Mouse (Mus musculus): ENCODE measurements around the gene Slc26a1. TPM values are rescaled to one million over a fixed set of nuclear protein-coding genes. Genes with fewer than 3 reads are reported as not detected.
A peak's percentile ranks its signal among the peaks of the same experiment; 100 is the strongest.
"Not testable (repeated sequence)": the region's sequence is repeated elsewhere in the genome, so short reads cannot be mapped to it uniquely, and the experiment has no call there.

Slc26a1 gene
- total RNA-seq, 2 experiments from 2014 or later, result 0.17 TPM; not detected in 1

- intact Hi-C loops (cut with DNase I), result loop anchor here (10.0 kb wide), 1 partner anchor 525 kb away; the partner anchor contains the start of genes Ccdc18 and Tmed5
- no peak for DNase-seq
Measured at GRCm38 (mm10) chr5:108659698-108660631, 15.4 kb downstream of the Slc26a1 start, which contains the start of gene Idua. TSS of gene Idua (plus strand) at chr5:108660331.

DNA sequence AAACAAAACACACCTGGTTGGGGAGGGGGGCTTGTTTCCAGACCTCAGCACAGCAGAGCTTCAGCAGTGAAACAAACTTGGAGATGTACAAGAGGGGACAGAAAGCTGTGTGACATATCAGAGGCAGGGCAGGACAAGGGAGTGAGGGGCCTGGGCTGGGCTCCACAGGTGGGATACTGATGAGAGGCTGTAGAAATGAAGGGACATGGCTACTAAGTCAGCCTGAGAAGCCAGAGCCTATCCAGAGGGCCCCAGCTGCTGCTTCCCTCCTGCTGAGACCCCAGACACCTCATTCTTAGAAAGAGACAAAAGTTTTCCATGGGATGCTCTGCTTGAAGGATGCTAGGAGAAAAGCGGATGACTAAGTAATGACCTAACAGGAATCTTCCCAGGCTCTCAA, 16.8 kb downstream of the Slc26a1 start:
- intact Hi-C loops (cut with DNase I), result no loop called here
- no peak for DNase-seq

DNA sequence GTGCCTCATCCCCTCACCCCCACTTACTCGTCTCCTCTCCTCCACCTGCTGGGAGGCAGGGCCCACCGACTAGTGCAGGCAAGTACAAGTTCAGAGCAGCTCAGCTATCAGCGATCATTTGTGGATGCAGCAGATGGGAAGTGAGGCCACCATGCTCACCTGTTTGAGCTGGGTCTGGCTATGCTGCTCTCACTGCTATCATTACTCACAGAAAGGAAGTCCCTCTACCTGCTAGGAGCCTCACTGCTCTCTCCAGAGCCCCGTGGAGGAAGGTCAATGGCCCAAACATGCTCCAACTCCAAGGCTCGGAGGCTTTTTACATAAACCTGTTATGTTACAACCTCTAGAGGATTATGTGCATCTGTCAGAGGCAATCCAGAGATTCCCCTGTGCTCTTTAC, 18.0 kb downstream of the Slc26a1 start:
- no peak for DNase-seq
- intact Hi-C loops (cut with DNase I), result no loop called here

DNA sequence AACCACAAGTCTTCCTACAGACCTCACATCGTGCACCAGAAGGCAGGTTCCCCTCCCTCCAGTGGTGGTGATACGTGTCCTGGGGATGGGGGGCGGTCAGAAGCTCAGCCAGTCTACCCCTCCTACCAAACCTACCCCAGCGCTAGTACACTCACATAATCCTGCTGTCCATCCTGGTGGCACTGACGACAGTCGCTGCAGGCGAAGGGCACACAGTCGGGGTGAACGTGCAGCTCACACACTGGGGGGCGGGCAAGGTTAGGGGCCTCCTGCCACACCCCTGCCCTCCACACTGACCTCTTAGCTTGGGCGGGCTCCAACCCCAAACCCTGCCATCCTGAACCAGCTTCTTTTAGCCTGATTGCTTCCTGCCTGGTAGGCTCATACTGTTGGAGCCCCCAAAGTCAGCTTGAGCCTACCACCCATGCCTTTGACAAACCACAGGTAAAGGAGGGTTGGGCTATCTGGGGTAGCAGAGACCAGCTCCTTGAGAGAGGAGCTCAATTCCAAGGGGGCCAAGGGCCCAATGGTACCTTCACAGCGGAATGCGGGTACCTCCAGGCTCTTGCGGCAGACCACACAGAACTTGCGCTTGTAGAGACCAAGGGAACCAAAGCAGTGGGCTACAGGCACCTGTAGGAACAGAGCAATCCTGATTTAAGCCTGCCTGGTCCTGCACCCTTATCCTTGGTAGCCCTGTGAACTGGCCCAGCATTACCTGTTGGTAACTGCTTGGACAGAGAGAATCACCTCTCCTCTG, 19.3 kb downstream of the Slc26a1 start:
- intact Hi-C loops (cut with DNase I), result no loop called here
- DNase-seq, result no peak

DNA sequence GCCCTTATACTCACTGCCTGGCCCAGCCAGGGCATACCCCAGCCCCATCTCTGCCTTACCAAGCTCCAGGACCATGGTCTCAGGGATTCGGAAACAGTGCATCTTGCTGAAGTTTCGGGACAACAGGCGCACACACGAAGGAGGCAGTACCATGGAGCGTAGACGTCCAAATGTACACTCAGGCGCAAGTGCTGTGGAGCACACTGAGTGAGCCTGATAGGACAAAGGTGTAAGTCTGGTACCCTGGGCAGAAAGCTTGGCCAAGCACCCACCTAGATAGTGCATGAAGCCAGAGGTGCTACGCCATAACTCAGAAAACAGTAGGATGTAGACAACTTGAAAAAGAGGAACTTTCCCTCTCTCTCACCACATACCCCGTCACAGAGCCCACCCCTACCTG, 20.0 kb downstream of the Slc26a1 start:
- DNase-seq, result no peak
- intact Hi-C loops (cut with DNase I), result no loop called here

DNA sequence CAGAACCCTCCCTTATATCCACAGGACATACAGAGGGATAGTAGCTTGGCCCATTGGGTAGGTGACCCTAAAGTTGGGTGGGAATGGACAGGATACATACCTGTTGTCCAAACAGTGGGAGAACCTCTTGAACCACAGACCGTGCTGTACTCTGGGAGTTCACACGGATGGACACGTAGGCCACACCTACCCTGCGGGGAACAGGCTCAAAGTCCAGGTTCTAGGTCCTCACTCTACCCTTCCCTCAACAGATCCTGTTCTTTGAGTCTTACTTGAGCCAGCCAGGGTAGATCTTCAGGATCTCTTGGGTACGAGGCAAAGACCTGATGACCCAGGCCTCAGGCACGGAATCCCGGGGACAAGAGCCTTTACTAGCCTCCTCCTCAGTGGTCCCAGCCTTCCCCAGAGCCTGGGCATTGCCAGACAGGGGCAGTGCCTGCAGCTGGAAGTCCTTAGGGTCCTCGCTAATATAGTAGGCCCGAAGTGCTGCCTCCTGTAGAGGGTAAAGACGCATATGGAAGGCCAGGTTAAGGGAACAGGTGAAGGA, 20.9 kb downstream of the Slc26a1 start:
- no peak for DNase-seq
- intact Hi-C loops (cut with DNase I), result no loop called here

DNA sequence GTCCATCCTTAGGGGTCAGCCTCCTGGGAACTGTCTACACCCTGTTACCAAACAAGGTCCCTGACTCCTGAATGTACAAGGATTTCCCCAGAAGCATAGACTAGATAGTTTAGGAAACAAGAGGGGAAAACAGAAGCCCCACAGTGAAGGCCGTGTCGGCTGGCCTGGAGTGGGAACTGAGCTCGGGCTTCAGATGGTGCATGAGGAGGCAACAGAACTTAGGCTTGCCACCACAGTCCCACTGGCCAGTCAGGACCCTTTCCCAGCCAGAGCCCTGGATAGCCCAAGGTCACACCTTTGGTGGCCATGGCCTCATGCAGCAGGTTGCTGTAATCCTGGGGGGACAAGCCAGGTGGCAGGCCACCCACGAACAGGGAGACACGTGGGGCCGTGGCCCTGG, 22.0 kb downstream of the Slc26a1 start:
- no peak for DNase-seq
- intact Hi-C loops (cut with DNase I), result loop anchor here (2.0 kb wide), 1 partner anchor 227 kb away; no protein-coding TSS in a partner anchor

GRCm38 (mm10) chr5:108651823-108652222, 23.5 kb downstream of the Slc26a1 start:
- intact Hi-C loops (cut with DNase I), result loop anchor here (2.0 kb wide), 1 partner anchor 225 kb away; no protein-coding TSS in a partner anchor
- peak; percentile 59 to 64 for DNase-seq

- intact Hi-C loops (cut with DNase I), result no loop called here
- DNase-seq, result no peak
Measured at GRCm38 (mm10) chr5:108651136-108651720, 24.1 kb downstream of the Slc26a1 start.

- DNase-seq, result no peak
Measured at GRCm38 (mm10) chr5:108650341-108650740, 25.0 kb downstream of the Slc26a1 start.

GRCm38 (mm10) chr5:108648937-108649576, 26.3 kb downstream of the Slc26a1 start:
- DNase-seq, result no peak
- intact Hi-C loops (cut with DNase I), result no loop called here

More at GRCm38 (mm10) chr5:108650341-108650740, 25.0 kb downstream of the Slc26a1 start:
- intact Hi-C loops (cut with DNase I), result no loop called here

GRCm38 (mm10) chr5:108647820-108648465, 27.4 kb downstream of the Slc26a1 start:
- intact Hi-C loops (cut with DNase I), result no loop called here
- no peak for DNase-seq

GRCm38 (mm10) chr5:108647311-108647710, 28.1 kb downstream of the Slc26a1 start:
- no peak for DNase-seq
- intact Hi-C loops (cut with DNase I), result no loop called here

DNA sequence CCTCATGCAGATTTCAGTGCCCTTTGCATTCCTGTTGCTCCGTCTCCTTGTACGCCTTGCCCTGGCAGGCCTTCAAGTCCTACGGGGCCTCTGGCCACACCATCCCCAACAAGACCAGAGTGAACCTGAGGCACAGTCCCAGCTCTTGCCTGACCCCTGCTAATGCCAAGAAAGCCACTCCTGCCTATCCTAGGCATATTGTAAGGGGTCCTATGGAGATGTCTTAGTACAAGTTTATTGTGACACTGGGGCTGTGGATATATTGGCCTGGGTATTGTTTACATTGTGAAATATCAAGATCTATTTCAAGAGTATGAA, 29.1 kb downstream of the Slc26a1 start:
- intact Hi-C loops (cut with DNase I), result no loop called here
- DNase-seq, result peak in 1 of 2 experiments; percentile 15

DNA sequence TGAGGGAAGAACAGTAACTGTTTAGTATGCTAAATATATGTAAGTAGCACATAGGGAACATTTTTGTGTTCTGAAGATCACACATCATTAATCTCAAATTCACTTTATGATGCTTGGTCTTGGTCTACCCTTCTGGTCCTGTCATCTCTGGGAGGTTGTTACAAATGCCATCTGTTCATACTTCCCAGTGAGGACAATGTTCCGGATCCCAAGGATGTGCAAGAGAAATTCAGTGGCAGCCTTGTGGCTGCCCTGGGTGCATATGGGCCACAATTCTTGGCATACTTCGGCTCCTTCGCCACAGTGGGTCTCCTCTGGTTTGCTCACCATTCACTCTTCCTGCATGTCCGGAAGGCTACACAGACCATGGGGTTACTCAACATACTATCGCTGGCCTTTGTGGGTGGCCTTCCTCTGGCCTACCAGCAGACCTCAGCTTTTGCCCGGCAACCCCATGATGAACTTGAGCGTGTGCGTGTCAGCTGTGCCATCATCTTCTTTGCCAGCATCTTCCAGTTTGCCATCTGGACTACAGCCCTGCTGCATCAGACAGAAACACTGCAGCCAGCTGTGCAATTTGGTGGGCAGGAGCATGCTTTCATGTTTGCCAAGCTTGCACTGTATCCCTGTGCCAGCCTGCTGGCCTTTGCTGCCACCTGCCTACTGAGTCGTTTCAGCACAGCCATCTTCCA, 29.6 kb downstream of the Slc26a1 start:
- intact Hi-C loops (cut with DNase I), result no loop called here
- DNase-seq, result peak in 1 of 2 experiments; percentile 34

DNA sequence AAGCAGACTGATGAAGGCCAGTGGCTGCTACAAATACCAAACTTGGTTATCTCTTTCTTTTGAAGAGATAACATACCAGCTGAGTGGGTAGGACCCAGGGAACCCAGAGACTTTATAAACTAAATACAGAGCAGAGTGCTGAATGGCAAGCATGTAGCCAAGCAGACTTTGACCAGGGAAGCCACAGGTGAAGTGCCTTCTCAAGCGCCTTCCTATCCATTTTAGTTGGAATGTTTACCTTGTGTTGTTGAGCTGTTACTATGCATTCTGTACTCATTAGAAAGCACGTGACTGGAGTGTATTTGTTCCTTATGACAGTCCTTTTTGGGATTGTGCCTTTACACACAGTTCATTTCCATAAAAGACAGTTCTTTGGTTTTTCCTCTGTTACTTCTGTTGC, 31.7 kb downstream of the Slc26a1 start:
- intact Hi-C loops (cut with DNase I), result no loop called here

GRCm38 (mm10) chr5:108636172-108636571, 39.2 kb downstream of the Slc26a1 start:
- intact Hi-C loops (cut with DNase I), result no loop called here
- no peak for DNase-seq

More for the DNA sequence above, 31.7 kb downstream of the Slc26a1 start:
- no peak for DNase-seq

GRCm38 (mm10) chr5:108634088-108634487, 41.3 kb downstream of the Slc26a1 start:
- DNase-seq; intact Hi-C loops (cut with DNase I): not testable (repeated sequence)

DNA sequence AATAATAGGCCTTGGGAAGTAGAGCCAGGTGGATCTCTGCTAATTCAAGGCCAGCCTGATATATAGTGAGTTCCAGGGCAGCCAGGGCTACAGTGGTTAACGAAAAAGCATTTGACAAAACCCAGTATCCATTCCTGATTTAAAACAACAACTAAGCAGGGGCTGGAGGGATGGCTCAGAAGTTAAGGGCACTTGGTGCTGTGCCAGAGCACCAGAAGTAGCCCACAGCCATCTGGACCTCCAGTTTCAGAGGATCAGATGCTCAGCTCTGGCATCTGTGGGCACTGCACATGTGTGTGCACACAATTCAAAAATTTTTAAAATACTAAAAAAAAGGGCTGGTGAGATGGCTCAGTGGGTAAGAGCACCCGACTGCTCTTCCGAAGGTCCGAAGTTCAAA, 41.7 kb downstream of the Slc26a1 start:
- intact Hi-C loops (cut with DNase I), result no loop called here
- DNase-seq, result no peak
